Mouse (Mus musculus) midbrain, embryonic 11.5 days (tissue): ENCODE measurements around the gene Actl6b. TPM values are rescaled to one million over a fixed set of nuclear protein-coding genes. Genes with fewer than 3 reads are reported as not detected.

Source experiments
- ATAC-seq: fragments of 200-750 bp; cut with Nextera tagmentation; 2 replicates; pipeline ENCODE4 v1.8.0; 2017; ENCODE audit warnings: moderate TSS enrichment, moderate library complexity; ENCODE audit not compliant: low FRiP score
- DNase-seq: peaks from one replicate; pipeline ENCODE4 v3.0.0; 2015; ENCODE audit warnings: low spot score; ENCODE audit errors: missing footprints
- H3K27ac ChIP-seq: fragments of 300-500 bp; sonication (generic); 2 replicates; pipeline ENCODE4 v1.5.1; 2014; ENCODE audit warnings: low read depth, low read length
- H3K27me3 ChIP-seq: fragments of 300-500 bp; sonication (generic); 2 replicates; pipeline ENCODE4 v1.6.1; 2014; ENCODE audit warnings: mild to moderate bottlenecking, low read length, moderate library complexity, mixed read lengths; ENCODE audit not compliant: control insufficient read depth, insufficient read depth
- H3K36me3 ChIP-seq: fragments of 300-500 bp; sonication (generic); 2 replicates; pipeline ENCODE4 v1.6.1; 2014; ENCODE audit warnings: mild to moderate bottlenecking, low read length, moderate library complexity, mixed read lengths; ENCODE audit not compliant: control insufficient read depth, insufficient read depth
- H3K4me1 ChIP-seq: fragments of 300-500 bp; sonication (generic); 2 replicates; pipeline ENCODE4 v1.6.1; 2014; ENCODE audit warnings: low read length; ENCODE audit not compliant: control insufficient read depth, insufficient read depth
- H3K4me2 ChIP-seq: fragments of 300-500 bp; sonication (generic); 2 replicates; pipeline ENCODE4 v1.6.1; 2014; ENCODE audit warnings: mild to moderate bottlenecking, moderate library complexity
- H3K4me3 ChIP-seq: fragments of 300-500 bp; sonication (generic); 2 replicates; pipeline ENCODE4 v1.5.1; 2014; ENCODE audit warnings: low read depth, low read length
- H3K9ac ChIP-seq: fragments of 300-500 bp; sonication (generic); 2 replicates; pipeline ENCODE4 v1.6.1; 2014; ENCODE audit warnings: low read length
- H3K9me3 ChIP-seq: fragments of 300-500 bp; sonication (generic); 2 replicates; pipeline ENCODE4 v1.6.1; 2016; ENCODE audit warnings: low read length; ENCODE audit not compliant: control insufficient read depth
- WGBS: fragments of 180-500 bp; shearing (Covaris S2); extraction: QIAGEN DNeasy Blood & Tissue Kit; methylation state at CpG from one replicate; pipeline ENCODE4 v1.1.7; 2014; 5-methylcytosine and 5-hydroxymethylcytosine counted together
- polyA plus RNA-seq: library from polyadenylated mRNA; unstranded; fragments of >200 nt; fragmentation: Nextera tagmentation; extraction: Ambion mirVana; gene quantifications from 2 replicates; pipeline ENCODE4 v1.2.1, GENCODE M21; 2014

Actl6b gene
- polyA plus RNA-seq, 1 experiment from 2014 or later: 31.1 TPM

DNA sequence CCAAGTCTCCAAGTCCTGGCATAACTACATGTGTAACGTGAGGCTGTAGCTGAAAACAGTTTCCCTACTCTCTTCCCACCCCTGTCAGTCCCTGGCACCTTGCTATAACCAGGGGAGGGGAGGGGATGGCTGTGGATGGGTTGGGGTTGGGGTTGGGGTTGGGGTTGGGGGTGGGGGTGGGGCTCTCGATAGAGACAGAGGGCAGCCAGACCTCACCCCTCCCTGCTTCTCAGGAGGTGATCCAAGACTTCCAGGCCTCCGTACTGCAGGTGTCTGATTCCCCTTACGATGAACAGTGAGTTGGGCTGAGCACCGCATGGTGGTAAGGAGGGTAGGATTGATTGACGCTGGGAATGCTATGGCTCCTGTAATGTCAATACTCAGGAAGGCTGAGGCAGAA lies 12.4 kb downstream of the Actl6b start:
- Histone ChIP-seq H3K4me3 (no peak overlapping the region), H3K4me1 (peaks cover 2% of the 10 kb centered on the region; the same call in 1 of the 2 replicates), H3K9me3 (no peaks in the 10 kb centered on the region), H3K27ac (no peak overlapping the region), H3K9ac (no peak overlapping the region), H3K36me3 (no peaks in the 10 kb centered on the region), H3K4me2 (no peak overlapping the region), H3K27me3 (no peaks in the 10 kb centered on the region)
- 72% methylated on average over 6 of the region's 6 CpGs for WGBS
- DNase-seq (peak; percentile 31), ATAC-seq (no peak)

DNA sequence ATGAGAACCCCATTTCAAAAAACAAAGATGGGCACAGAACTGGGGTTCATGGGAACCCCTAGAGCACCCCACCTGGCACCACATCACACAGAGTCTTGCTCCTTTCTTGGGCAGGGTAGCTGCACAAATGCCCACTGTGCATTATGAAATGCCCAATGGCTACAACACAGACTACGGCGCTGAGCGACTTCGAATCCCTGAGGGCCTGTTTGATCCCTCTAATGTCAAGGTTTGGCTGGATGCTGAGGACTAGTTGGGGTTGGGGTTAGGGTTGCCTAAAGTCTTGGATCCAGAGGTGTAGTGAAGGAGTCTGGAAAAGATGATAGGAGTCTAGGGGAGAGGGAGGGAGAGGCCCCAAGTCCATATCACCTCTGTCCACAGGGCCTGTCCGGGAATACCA lies 13.1 kb downstream of the Actl6b start:
- Histone ChIP-seq H3K9me3 (no peaks in the 10 kb centered on the region), H3K36me3 (no peaks in the 10 kb centered on the region), H3K4me3 (no peak overlapping the region), H3K4me2 (no peak overlapping the region), H3K9ac (no peak overlapping the region), H3K27me3 (no peaks in the 10 kb centered on the region), H3K27ac (no peak overlapping the region), H3K4me1 (peaks cover 2% of the 10 kb centered on the region; the same call in 1 of the 2 replicates)
- 93% methylated on average over 5 of the region's 5 CpGs for WGBS
- peak; percentile 67 for DNase-seq
- ATAC-seq: no peak

DNA sequence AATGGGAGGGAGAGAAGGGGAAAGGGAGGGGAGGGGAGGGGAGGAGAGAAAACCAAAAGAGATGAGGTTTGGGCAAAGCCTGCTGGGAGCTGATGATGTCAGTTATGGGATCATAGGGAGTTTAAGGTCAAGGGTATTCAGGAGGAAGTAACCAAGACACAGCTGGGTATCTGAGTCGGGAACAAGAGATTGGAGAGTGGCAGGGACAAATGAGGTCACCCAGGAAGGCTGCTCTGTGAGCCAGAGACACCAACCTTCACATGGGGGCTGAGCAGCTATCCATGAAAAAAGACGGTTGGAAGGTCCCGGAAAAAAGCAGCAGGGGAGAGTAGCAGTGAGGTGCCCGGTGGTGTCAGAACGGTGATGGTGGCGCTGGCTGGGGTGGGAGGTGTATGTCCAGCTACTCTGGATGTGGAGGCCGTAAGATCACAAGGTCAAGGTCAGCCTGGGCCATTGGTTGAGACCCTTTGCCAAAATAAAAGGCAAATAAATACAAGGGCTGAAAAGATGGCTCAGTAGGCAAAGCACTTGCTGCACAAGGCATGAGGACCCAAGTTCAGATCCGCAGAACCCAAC lies 15.0 kb downstream of the Actl6b start:
- ATAC-seq (no peak), DNase-seq (no peak)
- Histone ChIP-seq H3K27ac (no peak overlapping the region), H3K9ac (no peak overlapping the region), H3K27me3 (no peaks in the 10 kb centered on the region), H3K4me1 (peaks cover 2% of the 10 kb centered on the region; the same call in 1 of the 2 replicates), H3K4me2 (no peak overlapping the region), H3K36me3 (no peaks in the 10 kb centered on the region), H3K9me3 (no peaks in the 10 kb centered on the region), H3K4me3 (no peak overlapping the region)
- WGBS: 82% methylated on average over 8 of the region's 8 CpGs

DNA sequence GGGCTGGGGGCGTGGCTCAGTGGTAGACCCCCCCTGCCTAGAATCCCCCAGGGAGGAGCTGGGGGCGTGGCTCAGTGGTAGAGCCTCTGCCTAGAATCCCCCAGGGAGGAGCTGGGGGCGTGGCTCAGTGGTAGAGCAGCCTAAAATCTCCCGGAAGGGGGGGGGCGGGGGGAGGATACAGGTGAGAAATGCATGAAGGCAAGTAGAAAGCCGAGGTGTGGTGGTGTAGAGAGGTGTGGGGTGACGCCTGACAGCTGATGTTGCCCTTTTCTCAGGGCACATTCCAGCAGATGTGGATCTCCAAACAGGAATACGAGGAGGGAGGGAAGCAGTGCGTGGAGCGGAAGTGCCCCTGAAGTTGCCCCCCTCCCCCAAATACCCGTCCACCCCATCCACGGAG lies 15.7 kb downstream of the Actl6b start:
- H3K9ac ChIP-seq: no peak overlapping the region
- WGBS: 70% methylated on average over 12 of the region's 12 CpGs

DNA sequence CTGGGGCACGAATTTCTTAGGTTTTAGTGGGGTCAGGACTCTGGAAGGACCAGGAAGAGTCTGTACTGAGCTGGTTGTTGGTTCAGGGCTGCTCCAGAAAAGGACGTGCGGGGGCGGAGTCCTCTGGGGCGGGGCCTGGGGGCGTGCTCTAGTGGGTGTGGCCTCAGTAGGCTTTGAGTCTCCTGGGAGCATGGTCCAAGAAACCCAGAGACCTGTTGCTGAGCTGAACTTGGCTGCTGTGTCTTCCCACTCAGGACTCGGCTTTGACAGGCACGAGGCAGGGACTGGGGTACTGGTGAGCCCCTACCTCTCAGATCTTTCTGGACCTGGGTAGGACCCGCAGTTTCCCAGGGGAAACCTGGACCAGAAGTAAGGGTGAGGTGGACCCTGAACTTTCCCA lies 16.3 kb downstream of the Actl6b start, which contains the start of gene Tfr2:
Gene Tfr2, plus strand, starts transcription at position 176 of the 400 bp plus-strand sequence.
- Histone ChIP-seq H3K27me3 (no peaks in the 10 kb centered on the region), H3K4me2 (no peak within 1 kb of the TSS), H3K9ac (no peak within 1 kb of the TSS), H3K4me1 (peaks cover 6% of the 10 kb centered on the region), H3K4me3 (no peak within 1 kb of the TSS), H3K27ac (no peak within 1 kb of the TSS), H3K36me3 (no peaks in the 10 kb centered on the region), H3K9me3 (no peaks in the 10 kb centered on the region)
- no peak for DNase-seq
- ATAC-seq: no peak
- 32% methylated on average over 9 of the region's 9 CpGs for WGBS

More for the DNA sequence above, 15.7 kb downstream of the Actl6b start:
- no peak overlapping the region for H3K27ac ChIP-seq
- H3K4me1 ChIP-seq: peaks cover 2% of the 10 kb centered on the region; the same call in 1 of the 2 replicates
- no peaks in the 10 kb centered on the region for H3K36me3 ChIP-seq
- no peak overlapping the region for H3K4me3 ChIP-seq
- H3K9me3 ChIP-seq: no peaks in the 10 kb centered on the region
- no peak for ATAC-seq
- no peaks in the 10 kb centered on the region for H3K27me3 ChIP-seq
- DNase-seq: no peak
- H3K4me2 ChIP-seq: no peak overlapping the region

DNA sequence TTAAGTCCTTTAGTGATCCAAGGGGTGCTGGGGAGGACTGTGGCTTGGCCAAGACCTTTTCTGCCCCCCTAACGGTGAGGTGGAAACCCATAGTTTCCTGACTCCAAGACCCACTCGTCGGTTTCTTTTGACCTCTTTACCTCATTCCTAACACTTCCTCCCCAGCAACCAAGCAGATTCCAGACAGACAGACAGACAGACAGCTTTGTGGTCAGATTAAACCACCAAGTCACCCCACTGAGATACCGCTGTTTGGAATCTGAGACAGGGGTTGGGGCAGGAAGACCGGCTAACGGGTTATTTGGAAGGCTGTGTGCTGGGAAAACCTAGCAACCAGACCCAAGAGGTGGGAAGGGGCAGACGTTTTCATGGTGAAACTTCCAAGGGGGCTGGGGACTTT lies 16.9 kb downstream of the Actl6b start:
- Histone ChIP-seq H3K9ac (no peak overlapping the region), H3K9me3 (no peaks in the 10 kb centered on the region), H3K27me3 (no peaks in the 10 kb centered on the region), H3K36me3 (no peaks in the 10 kb centered on the region), H3K27ac (no peak overlapping the region), H3K4me1 (peaks cover 7% of the 10 kb centered on the region), H3K4me3 (no peak overlapping the region), H3K4me2 (no peak overlapping the region)
- no peak for ATAC-seq
- 42% methylated on average over 7 of the region's 7 CpGs for WGBS
- DNase-seq: no peak

DNA sequence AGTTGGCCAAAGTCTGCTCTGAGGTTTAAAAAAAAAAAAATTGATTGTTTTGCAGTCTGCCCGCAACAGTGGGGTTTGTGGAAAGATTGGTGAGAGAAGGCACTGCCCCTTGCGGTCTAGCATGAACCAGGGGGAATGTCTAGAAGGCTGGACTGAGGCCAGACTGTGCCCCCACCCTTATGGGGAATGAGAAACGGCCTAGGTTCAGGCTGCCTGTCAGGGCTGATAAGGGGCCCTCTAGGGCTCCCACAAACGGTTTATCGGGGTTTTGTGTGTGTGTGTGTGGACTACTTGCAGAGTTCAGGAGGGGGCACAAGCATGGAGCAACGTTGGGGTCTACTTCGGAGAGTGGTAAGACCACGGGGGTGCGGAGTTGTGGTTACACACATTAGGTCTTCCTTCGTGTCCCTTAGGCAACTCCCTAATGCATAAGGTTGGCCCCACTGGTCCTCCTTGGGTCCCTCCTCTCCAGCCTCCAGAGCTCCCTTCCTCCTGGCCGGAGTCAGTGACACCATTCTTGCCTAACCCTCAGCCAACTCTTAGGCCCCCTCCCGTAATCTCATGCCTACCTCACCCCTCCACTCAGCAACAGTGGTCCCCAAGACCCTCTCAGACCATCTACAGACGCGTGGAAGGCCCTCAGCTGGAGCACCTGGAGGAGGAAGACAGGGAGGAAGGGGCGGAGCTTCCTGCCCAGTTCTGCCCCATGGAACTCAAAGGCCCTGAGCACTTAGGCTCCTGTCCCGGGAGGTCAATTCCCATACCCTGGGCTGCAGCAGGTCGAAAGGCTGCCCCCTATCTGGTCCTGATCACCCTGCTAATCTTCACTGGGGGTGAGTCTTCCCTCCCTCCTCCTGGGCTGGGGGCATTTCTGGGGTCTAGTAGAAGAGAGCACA lies 17.6 kb downstream of the Actl6b start:
- H3K36me3 ChIP-seq: no peaks in the 10 kb centered on the region
- H3K4me2 ChIP-seq: no peak overlapping the region
- ATAC-seq: no peak
- H3K27ac ChIP-seq: no peak overlapping the region
- no peaks in the 10 kb centered on the region for H3K27me3 ChIP-seq
- no peak for DNase-seq
- WGBS: 78% methylated on average over 17 of the region's 17 CpGs
- H3K4me3 ChIP-seq: no peak overlapping the region
- H3K9ac ChIP-seq: no peak overlapping the region
- H3K4me1 ChIP-seq: peaks cover 7% of the 10 kb centered on the region
- H3K9me3 ChIP-seq: no peaks in the 10 kb centered on the region

DNA sequence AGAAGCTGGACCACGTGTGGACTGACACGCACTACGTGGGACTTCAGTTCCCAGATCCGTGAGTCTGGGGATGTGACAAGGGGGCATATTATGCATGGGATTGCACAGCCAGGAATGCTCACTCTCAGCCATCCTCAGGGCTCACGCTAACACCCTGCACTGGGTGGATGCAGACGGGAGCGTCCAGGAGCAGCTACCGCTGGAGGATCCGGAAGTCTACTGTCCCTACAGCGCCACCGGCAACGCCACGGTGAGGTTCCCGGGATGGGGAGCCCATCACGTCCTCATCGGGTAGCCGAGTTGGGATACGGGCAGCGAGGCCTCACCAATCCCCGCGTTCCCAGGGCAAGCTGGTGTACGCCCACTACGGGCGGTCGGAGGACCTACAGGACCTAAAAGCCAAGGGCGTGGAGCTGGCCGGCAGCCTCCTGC lies 21.2 kb downstream of the Actl6b start:
- 7% methylated on average over 27 of the region's 27 CpGs for WGBS
- H3K9me3 ChIP-seq: no peaks in the 10 kb centered on the region
- ATAC-seq (peak; percentile 59), DNase-seq (peak; percentile 92)
- H3K4me1 ChIP-seq: peaks cover 7% of the 10 kb centered on the region
- peak overlapping the region; percentile 50 for H3K9ac ChIP-seq
- peak overlapping the region; percentile 14 for H3K4me3 ChIP-seq
- no peak overlapping the region for H3K27ac ChIP-seq
- peak overlapping the region; percentile 48 for H3K4me2 ChIP-seq
- no peaks in the 10 kb centered on the region for H3K27me3 ChIP-seq
- H3K36me3 ChIP-seq: no peaks in the 10 kb centered on the region

DNA sequence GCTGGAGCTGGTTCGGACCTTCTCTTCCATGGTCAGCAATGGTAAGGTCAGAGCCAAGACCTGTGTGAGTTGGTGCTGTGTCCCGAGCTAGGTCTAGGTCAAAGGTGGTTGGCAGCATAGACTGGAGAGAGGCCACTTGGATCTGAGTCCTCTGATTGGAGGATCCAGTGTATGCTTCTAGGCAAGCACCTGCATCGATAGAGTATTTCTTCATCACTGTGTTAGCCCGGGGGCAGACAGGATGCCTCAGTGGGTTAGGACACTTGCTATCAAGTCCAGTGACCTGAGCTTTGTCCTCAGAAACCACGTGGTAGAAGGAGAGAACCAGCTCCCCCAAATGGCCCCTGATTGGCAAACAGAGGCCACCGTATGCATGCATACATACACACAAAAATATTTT lies 26.9 kb downstream of the Actl6b start:
- 81% methylated on average over 6 of the region's 6 CpGs for WGBS
- Histone ChIP-seq H3K27ac (no peak overlapping the region), H3K4me3 (no peak overlapping the region), H3K36me3 (no peaks in the 10 kb centered on the region), H3K4me2 (no peak overlapping the region), H3K27me3 (peaks cover 2% of the 10 kb centered on the region; the same call in 1 of the 2 replicates), H3K4me1 (no peaks in the 10 kb centered on the region), H3K9ac (no peak overlapping the region), H3K9me3 (no peaks in the 10 kb centered on the region)
- DNase-seq: no peak
- no peak for ATAC-seq
